Mouse (Mus musculus) olfactory bulb, adult 2 months (tissue): ENCODE measurements around the gene Tshz2.

Source experiments
- CTCF ChIP-seq: fragments of 200-500 bp; IDR thresholded peaks from 2 replicates; pipeline ENCODE4 v1.5.1; 2012; ENCODE audit warnings: low read depth, mild to moderate bottlenecking, low read length, moderate library complexity; ENCODE audit not compliant: insufficient read depth
- POLR2A ChIP-seq: fragments of 200-500 bp; IDR thresholded peaks from 2 replicates; pipeline ENCODE4 v1.6.1; 2012; ENCODE audit warnings: mild to moderate bottlenecking, low read depth, low read length, moderate library complexity; ENCODE audit not compliant: insufficient read depth

GRCm38 (mm10) chr2:169743294-169743693 lies 110.5 kb downstream of the Tshz2 start:
- TF ChIP-seq CTCF (no peak), POLR2A (no peak)
